Mouse (Mus musculus) intestine, embryonic 16.5 days (tissue): ENCODE data around the gene Higd1a. TPM values are rescaled to one million over a fixed set of nuclear protein-coding genes. Genes with fewer than 3 reads are reported as not detected.
A peak's percentile ranks its signal among the peaks of the same experiment; 100 is the strongest.

Source experiments
- ATAC-seq: fragments of 200-750 bp; cut with Nextera tagmentation; 2 replicates; pipeline ENCODE4 v1.8.0; 2017; ENCODE audit warnings: moderate TSS enrichment, moderate library complexity
- H3K27ac ChIP-seq: fragments of 300-500 bp; sonication (generic); 2 replicates; pipeline ENCODE4 v1.5.1; 2014; ENCODE audit warnings: mild to moderate bottlenecking, low read length
- H3K27me3 ChIP-seq: fragments of 300-500 bp; sonication (generic); replicated peaks from 2 replicates; pipeline ENCODE4 v1.6.1; 2014; ENCODE audit warnings: low read length, control low read depth, mixed read lengths; ENCODE audit not compliant: control insufficient read depth, insufficient read depth
- H3K36me3 ChIP-seq: fragments of 300-500 bp; sonication (generic); 2 replicates; pipeline ENCODE4 v1.6.1; 2014; ENCODE audit warnings: low read length, control low read depth; ENCODE audit not compliant: control insufficient read depth, insufficient read depth
- H3K4me1 ChIP-seq: fragments of 300-500 bp; sonication (generic); 2 replicates; pipeline ENCODE4 v1.6.1; 2014; ENCODE audit warnings: low read length, control low read depth, mixed read lengths; ENCODE audit not compliant: control insufficient read depth, insufficient read depth
- H3K4me2 ChIP-seq: fragments of 300-500 bp; sonication (generic); 2 replicates; pipeline ENCODE4 v1.6.1; 2014; ENCODE audit warnings: low read depth, low read length, control low read depth
- H3K4me3 ChIP-seq: fragments of 300-500 bp; sonication (generic); 2 replicates; pipeline ENCODE4 v1.5.1; 2014; ENCODE audit warnings: mild to moderate bottlenecking, low read length
- H3K9ac ChIP-seq: fragments of 300-500 bp; sonication (generic); 2 replicates; pipeline ENCODE4 v1.6.1; 2014; ENCODE audit warnings: low read depth, low read length
- H3K9me3 ChIP-seq: fragments of 300-500 bp; sonication (generic); 2 replicates; pipeline ENCODE4 v1.6.1; 2016; ENCODE audit warnings: low read length, control low read depth; ENCODE audit not compliant: control insufficient read depth
- whole genome bisulfite sequencing: fragments of 180-500 bp; shearing (Covaris S2); extraction: QIAGEN DNeasy Blood & Tissue Kit; methylation state at CpG from one replicate; pipeline ENCODE4 v1.1.7; 2014; 5-methylcytosine and 5-hydroxymethylcytosine counted together
- polyA plus RNA-seq: library from polyadenylated mRNA; unstranded; fragments of >200 nt; fragmentation: Nextera tagmentation; extraction: Ambion mirVana; gene quantifications from 2 replicates; pipeline ENCODE4 v1.2.1, GENCODE M21; 2015

Gene Higd1a
- polyA plus RNA-seq, 1 experiment from 2014 or later, result 162 TPM

DNA sequence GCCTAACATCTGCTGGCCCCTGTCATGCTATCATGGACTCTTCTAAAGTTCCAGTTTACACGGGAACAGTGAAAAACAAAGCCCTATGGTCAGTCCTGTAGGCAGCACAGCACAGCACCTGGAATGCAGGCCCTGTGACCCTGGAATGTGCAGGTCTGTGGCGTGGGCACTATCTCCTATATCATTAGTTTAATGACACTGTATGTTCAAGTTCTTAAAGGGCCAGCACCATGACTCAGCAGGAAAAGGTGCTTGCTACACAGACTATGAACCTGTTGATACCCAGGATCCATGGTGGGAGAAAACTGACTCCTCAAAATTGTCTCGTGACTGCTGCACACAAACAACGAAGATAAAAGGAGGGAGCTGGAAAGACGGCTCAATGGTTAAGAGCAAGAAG, 10.3 kb downstream of the Higd1a start:
- Histone ChIP-seq H3K36me3 (peaks cover 8% of the 10 kb centered on the region), H3K4me3 (no peak overlapping the region), H3K27ac (no peak overlapping the region), H3K9me3 (no peaks in the 10 kb centered on the region), H3K4me1 (no peaks in the 10 kb centered on the region), H3K9ac (no peak overlapping the region), H3K27me3 (no peaks in the 10 kb centered on the region), H3K4me2 (no peak overlapping the region)
- 68% methylated on average over 5 of the region's 5 CpGs for WGBS
- ATAC-seq, result no peak

GRCm38 (mm10) chr9:121847138-121847537, 11.0 kb downstream of the Higd1a start:
- no peak overlapping the region for H3K4me2 ChIP-seq
- no peaks in the 10 kb centered on the region for H3K4me1 ChIP-seq
- no peaks in the 10 kb centered on the region for H3K27me3 ChIP-seq
- peaks cover 8% of the 10 kb centered on the region for H3K36me3 ChIP-seq
- 97% methylated on average over 4 of the region's 4 CpGs for WGBS
- H3K4me3 ChIP-seq, result no peak overlapping the region
- no peak overlapping the region for H3K27ac ChIP-seq
- ATAC-seq, result no peak
- no peak overlapping the region for H3K9ac ChIP-seq
- no peaks in the 10 kb centered on the region for H3K9me3 ChIP-seq

- peaks cover 8% of the 10 kb centered on the region for H3K36me3 ChIP-seq
- H3K9me3 ChIP-seq, result no peaks in the 10 kb centered on the region
- H3K27me3 ChIP-seq, result no peaks in the 10 kb centered on the region
- WGBS, result 47% methylated on average over 10 of the region's 10 CpGs
- H3K9ac ChIP-seq, result no peak overlapping the region
- peak; percentile 33; the same call in 1 of the 2 replicates for ATAC-seq
- no peak overlapping the region for H3K4me2 ChIP-seq
- H3K4me3 ChIP-seq, result no peak overlapping the region
- H3K4me1 ChIP-seq, result no peaks in the 10 kb centered on the region
- no peak overlapping the region for H3K27ac ChIP-seq
Measured at GRCm38 (mm10) chr9:121846526-121847118, 11.5 kb downstream of the Higd1a start.

DNA sequence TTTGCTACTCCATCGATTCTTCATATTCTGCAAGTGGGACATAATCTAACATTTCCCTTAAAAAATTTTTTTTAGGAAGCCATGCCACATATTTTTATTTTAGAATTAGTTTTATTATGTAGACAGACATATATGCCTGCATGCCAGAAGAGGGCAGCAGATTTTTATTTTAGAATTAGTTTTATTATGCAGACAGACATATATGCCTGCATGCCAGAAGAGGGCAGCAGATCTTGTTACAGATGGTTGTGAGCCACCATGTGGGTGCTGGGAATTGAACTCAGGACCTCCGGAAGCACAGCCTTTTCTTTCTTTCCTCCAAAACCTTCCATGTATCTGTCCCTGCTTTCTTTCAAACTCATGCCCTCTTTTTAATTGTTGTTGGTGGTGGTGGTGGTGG, 15.2 kb downstream of the Higd1a start:
- H3K27me3 ChIP-seq, result no peaks in the 10 kb centered on the region
- H3K27ac ChIP-seq, result no peak overlapping the region
- 0 out of 2 replicates have a peak, but pooled peaks cover 4% of the 10 kb centered on the region for H3K36me3 ChIP-seq
- H3K4me2 ChIP-seq, result no peak overlapping the region
- H3K4me1 ChIP-seq, result 0 out of 2 replicates have a peak, but pooled peaks cover 3% of the 10 kb centered on the region
- 91% methylated on average over 2 of the region's 2 CpGs for WGBS
- ATAC-seq, result no peak
- no peak overlapping the region for H3K9ac ChIP-seq
- H3K4me3 ChIP-seq, result no peak overlapping the region
- H3K9me3 ChIP-seq, result no peaks in the 10 kb centered on the region

DNA sequence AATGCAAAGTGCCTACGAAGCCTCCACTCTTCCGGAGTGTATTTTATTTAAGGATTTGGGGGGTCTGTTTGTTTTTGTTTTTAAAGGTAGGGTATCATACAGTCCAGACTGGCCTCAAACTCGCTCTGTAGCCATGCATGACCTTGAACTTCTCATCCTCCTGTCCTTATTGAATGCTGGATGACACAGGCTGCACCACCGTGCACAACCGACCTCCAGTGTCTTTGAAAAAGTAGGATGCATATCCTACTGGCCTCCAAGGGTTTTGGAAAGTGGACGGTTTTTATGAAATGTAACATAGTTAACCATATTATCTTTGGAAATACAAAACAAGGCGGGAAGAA, 18.6 kb downstream of the Higd1a start:
- no peak overlapping the region for H3K27ac ChIP-seq
- H3K4me3 ChIP-seq, result peak overlapping the region; percentile 53
- peak; percentile 48; the same call in 1 of the 2 replicates for ATAC-seq
- 33% methylated on average over 7 of the region's 7 CpGs for WGBS
- H3K36me3 ChIP-seq, result no peaks in the 10 kb centered on the region
- peak overlapping the region; percentile 84 for H3K4me2 ChIP-seq
- no peaks in the 10 kb centered on the region; the same call in 1 of the 2 replicates for H3K9me3 ChIP-seq
- H3K27me3 ChIP-seq, result no peaks in the 10 kb centered on the region
- H3K4me1 ChIP-seq, result 0 out of 2 replicates have a peak, but pooled peaks cover 3% of the 10 kb centered on the region
- peak overlapping the region; percentile 58 for H3K9ac ChIP-seq

- Histone ChIP-seq H3K4me1 (0 out of 2 replicates have a peak, but pooled peaks cover 3% of the 10 kb centered on the region), H3K9me3 (no peaks in the 10 kb centered on the region; the same call in 1 of the 2 replicates), H3K27ac (no peak within 1 kb of the TSS), H3K4me2 (peak within 1 kb of the TSS; percentile 84), H3K36me3 (no peaks in the 10 kb centered on the region), H3K4me3 (peak within 1 kb of the TSS; percentile 53), H3K9ac (peak within 1 kb of the TSS; percentile 58), H3K27me3 (no peaks in the 10 kb centered on the region)
- ATAC-seq, result peak; percentile 82
- 6% methylated on average over 61 of the region's 61 CpGs for WGBS
Measured at GRCm38 (mm10) chr9:121838829-121839621, 19.1 kb downstream of the Higd1a start, which contains the start of gene Ccdc13. Gene Ccdc13 (minus strand): TSS chr9:121839461.

GRCm38 (mm10) chr9:121838008-121838407, 20.2 kb downstream of the Higd1a start:
- no peak overlapping the region for H3K9ac ChIP-seq
- H3K36me3 ChIP-seq, result no peaks in the 10 kb centered on the region
- no peaks in the 10 kb centered on the region for H3K27me3 ChIP-seq
- ATAC-seq, result no peak
- no peaks in the 10 kb centered on the region; the same call in 1 of the 2 replicates for H3K9me3 ChIP-seq
- H3K4me1 ChIP-seq, result 0 out of 2 replicates have a peak, but pooled peaks cover 3% of the 10 kb centered on the region
- no peak overlapping the region for H3K4me2 ChIP-seq
- no peak overlapping the region for H3K27ac ChIP-seq
- H3K4me3 ChIP-seq, result no peak overlapping the region
- WGBS, result 88% methylated on average over 6 of the region's 6 CpGs

DNA sequence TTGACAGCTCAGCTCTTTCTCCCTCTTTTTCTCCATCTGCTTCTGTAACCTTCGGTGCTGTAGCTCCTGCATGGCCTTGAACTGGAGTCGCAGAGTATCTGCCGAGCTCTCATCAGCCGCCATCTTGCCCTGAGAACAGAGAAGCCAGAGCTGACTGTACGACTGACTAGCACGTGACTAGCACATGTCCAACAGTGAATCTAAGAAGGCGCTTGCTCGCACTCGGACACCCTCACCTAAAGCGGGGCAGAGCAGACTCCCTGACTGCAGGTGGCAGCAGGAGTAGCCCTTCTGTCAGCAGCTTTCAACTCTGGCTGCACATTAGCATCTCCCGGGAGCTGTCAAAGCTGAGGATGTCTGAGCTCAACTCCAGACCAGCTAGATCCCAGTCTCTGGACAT, 24.3 kb downstream of the Higd1a start:
- Histone ChIP-seq H3K4me3 (no peak overlapping the region), H3K4me1 (no peaks in the 10 kb centered on the region), H3K27me3 (no peaks in the 10 kb centered on the region), H3K4me2 (no peak overlapping the region), H3K9me3 (no peaks in the 10 kb centered on the region; the same call in 1 of the 2 replicates), H3K27ac (no peak overlapping the region), H3K9ac (no peak overlapping the region), H3K36me3 (no peaks in the 10 kb centered on the region)
- no peak for ATAC-seq
- 82% methylated on average over 11 of the region's 11 CpGs for WGBS

DNA sequence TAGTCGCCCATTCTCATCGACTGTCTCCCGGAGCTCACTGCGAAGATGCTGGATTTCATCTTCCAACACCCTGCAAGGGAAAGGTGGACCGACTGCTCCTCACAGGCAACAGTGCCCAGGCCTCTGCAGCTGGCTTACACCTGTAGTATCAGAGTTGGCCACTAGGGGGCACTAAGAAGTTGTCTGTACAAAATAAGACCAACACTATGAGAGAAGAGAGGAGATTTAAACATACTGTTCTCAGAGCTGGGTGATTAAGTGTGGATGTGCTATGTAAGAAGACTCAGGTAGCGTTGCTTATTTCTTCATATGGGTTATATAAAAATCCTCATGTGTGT, 27.2 kb downstream of the Higd1a start:
- H3K4me2 ChIP-seq, result no peak overlapping the region
- H3K4me3 ChIP-seq, result no peak overlapping the region
- 24% methylated on average over 6 of the region's 6 CpGs for WGBS
- ATAC-seq, result peak; percentile 42; the same call in 1 of the 2 replicates
- H3K9ac ChIP-seq, result no peak overlapping the region
- no peaks in the 10 kb centered on the region; the same call in 1 of the 2 replicates for H3K9me3 ChIP-seq
- no peaks in the 10 kb centered on the region for H3K36me3 ChIP-seq
- H3K4me1 ChIP-seq, result no peaks in the 10 kb centered on the region
- no peak overlapping the region for H3K27ac ChIP-seq
- no peaks in the 10 kb centered on the region for H3K27me3 ChIP-seq
